Mouse (Mus musculus) thymus, postnatal 36 days (tissue): Measurements from ENCODE around the gene Wdr41.

Source experiments
- DNase-seq, 2 experiments: peaks; one replicate each; pipeline ENCODE4 v3.0.0; 2022; ENCODE audit warnings: mixed read lengths in 2 of 2

The Wdr41 gene

GRCm38 (mm10) chr13:94976219-94977186 is at the start of gene Wdr41:
Gene Wdr41 (plus strand): TSS chr13:94976344.
- DNase-seq: peak; percentile 90

GRCm38 (mm10) chr13:94928086-94928485 is 48.1 kb upstream of the Wdr41 start:
- no peak for DNase-seq

- DNase-seq: no peak
Observed at GRCm38 (mm10) chr13:94938418-94938817, 37.7 kb upstream of the Wdr41 start.

- DNase-seq: no peak
Observed at GRCm38 (mm10) chr13:94940104-94940503, 36.0 kb upstream of the Wdr41 start.

GRCm38 (mm10) chr13:94941230-94941629 is 34.9 kb upstream of the Wdr41 start:
- peak; percentile 21 to 29 for DNase-seq

GRCm38 (mm10) chr13:94955941-94956340 is 20.2 kb upstream of the Wdr41 start:
- DNase-seq: no peak

- no peak for DNase-seq
Observed at GRCm38 (mm10) chr13:94957965-94958364, 18.2 kb upstream of the Wdr41 start.

GRCm38 (mm10) chr13:94969992-94970553 is 6.1 kb upstream of the Wdr41 start:
- no peak for DNase-seq

- no peak for DNase-seq
Observed at GRCm38 (mm10) chr13:94975828-94976218, 321 bp upstream of the Wdr41 start.

- DNase-seq: no peak
Observed at GRCm38 (mm10) chr13:94979081-94979480, 2.9 kb downstream of the Wdr41 start.

GRCm38 (mm10) chr13:94990516-94990915 is 14.4 kb downstream of the Wdr41 start:
- DNase-seq: no peak

GRCm38 (mm10) chr13:95007281-95007680 is 31.1 kb downstream of the Wdr41 start:
- DNase-seq: no peak

- DNase-seq: no peak
Observed at GRCm38 (mm10) chr13:95009261-95009660, 33.1 kb downstream of the Wdr41 start.

GRCm38 (mm10) chr13:95011546-95012257 is 35.6 kb downstream of the Wdr41 start:
- DNase-seq: no peak

- DNase-seq: no peak
Observed at GRCm38 (mm10) chr13:95017278-95017677, 41.1 kb downstream of the Wdr41 start.

- DNase-seq: peak; percentile 70 to 77
Observed at GRCm38 (mm10) chr13:95017916-95018315, 41.8 kb downstream of the Wdr41 start.

- DNase-seq: no peak
Observed at GRCm38 (mm10) chr13:95019345-95019744, 43.2 kb downstream of the Wdr41 start.

GRCm38 (mm10) chr13:95020216-95020615 is 44.1 kb downstream of the Wdr41 start:
- DNase-seq: no peak

- DNase-seq: no peak
Observed at GRCm38 (mm10) chr13:95030828-95031227, 54.7 kb downstream of the Wdr41 start.

GRCm38 (mm10) chr13:95032127-95032831 is 56.1 kb downstream of the Wdr41 start:
- DNase-seq: no peak

GRCm38 (mm10) chr13:95032973-95033372 is 56.8 kb downstream of the Wdr41 start:
- no peak for DNase-seq

- no peak for DNase-seq
Observed at GRCm38 (mm10) chr13:95034094-95034493, 58.0 kb downstream of the Wdr41 start.

GRCm38 (mm10) chr13:95034715-95035114 is 58.6 kb downstream of the Wdr41 start:
- no peak for DNase-seq
